Comparison of ENCODE assay signal across 9 mouse cellular contexts in genomic region chr11:106381883-106382282, GRCm38 (mm10). TPM values are rescaled to one million over a fixed set of nuclear protein-coding genes. Genes with fewer than 3 reads are reported as not detected.
DNase-seq lines count a peak whose midpoint lies in the region; TF ChIP-seq lines count a peak whose summit lies in the region.
"Had no signal": no experiment of that assay in that cellular context is flagged by ENCODE, and none has a peak within 500 bp of the region (broad histone marks: within the 10 kb centered on the region; RNA-seq: fewer than 3 reads in every experiment).

No protein-coding gene starts in this region.

- intact Hi-C loops in left cerebral cortex, adult 2 months (cut with DNase I): no loop called here

- H3K27ac ChIP-seq in left cerebral cortex, adult 2 months: peak overlapping the region; percentile 55

- no peak; the same call in 1 of the 2 replicates for TF ChIP-seq CTCF in left cerebral cortex, adult 2 months (IDR thresholded peaks at IDR 0.05)

- DNase-seq in left cerebral cortex, adult 2 months (ENCODE audit: extremely low spot score in 1 of 2, low spot score in 2 of 2): no peak
- DNase-seq in left cerebral cortex, adult 18-20 months (ENCODE audit: low spot score in 2 of 2): no peak
- peak; percentile 58 to 69 for DNase-seq in heart, adult 18-20 months
- peak; percentile 57 for DNase-seq in kidney, postnatal 10 days
- DNase-seq in lung, postnatal 25 days (ENCODE audit: low spot score): peak; percentile 63
- DNase-seq in urinary bladder, postnatal 14 days (ENCODE audit: low spot score): no peak
- no peak for DNase-seq in frontal cortex, postnatal 25 days (ENCODE audit: low spot score in 2 of 2)
- no peak for DNase-seq in layer of hippocampus, postnatal 14 days (ENCODE audit: low spot score in 2 of 2)
- DNase-seq: cerebellum, adult 9-10 months had no signal

- 0 out of 2 replicates have a peak overlapping the region, but pooled peaks have one; percentile 13 for H3K4me3 ChIP-seq in left cerebral cortex, adult 2 months

RNA-seq across cellular contexts. Expression of gene Icam2, which starts 6.0 kb away (rescaled TPM):
- total RNA-seq in left cerebral cortex, adult 2 months (2021): 1 to 10 TPM; 3.2 to 3.6 TPM
- 1 to 10 TPM; 2.9 to 5.7 TPM for total RNA-seq in left cerebral cortex, adult 18-20 months (2021)
- 10 to 100 TPM; 19.2 to 24.5 TPM for total RNA-seq in heart, adult 18-20 months (2021)
- total RNA-seq in layer of hippocampus, postnatal 14 days (2021): 1 to 10 TPM; 4.5 to 5.9 TPM

RNA-seq across cellular contexts. Expression of gene Prr29, which starts 16.6 kb away (rescaled TPM):
- not detected for total RNA-seq in left cerebral cortex, adult 2 months (2021)
- total RNA-seq in left cerebral cortex, adult 18-20 months (2021): not detected
- 1 to 10 TPM in 1 of 2 experiments, under 1 TPM in 1; 0.57 to 1.3 TPM for total RNA-seq in heart, adult 18-20 months (2021)
- under 1 TPM in 1 of 2 experiments, not detected in 1; 0.74 TPM for total RNA-seq in layer of hippocampus, postnatal 14 days (2021)

RNA-seq across cellular contexts. Expression of gene Scn4a, which starts 28.8 kb away (rescaled TPM):
- not detected for total RNA-seq in left cerebral cortex, adult 2 months (2021)
- total RNA-seq in left cerebral cortex, adult 18-20 months (2021): not detected
- 10 to 100 TPM; 22.6 to 23.8 TPM for total RNA-seq in heart, adult 18-20 months (2021)
- total RNA-seq in layer of hippocampus, postnatal 14 days (2021): not detected

Comparison
In these comparisons a context has a peak if more than half of its experiments do, and no peak if none do; other contexts are left out.
1. DNase-seq: peak in heart, adult 18-20 months (2 of 2), kidney, postnatal 10 days (single experiment) and lung, postnatal 25 days (single experiment); none in left cerebral cortex, adult 2 months (0 of 2), left cerebral cortex, adult 18-20 months (0 of 2), urinary bladder, postnatal 14 days (single experiment), frontal cortex, postnatal 25 days (0 of 2) and layer of hippocampus, postnatal 14 days (0 of 2).
2. RNA of gene Scn4a, which starts 28.8 kb away (total RNA-seq): 22.6 to 23.8 TPM in heart, adult 18-20 months; not detected in layer of hippocampus, postnatal 14 days, not detected in left cerebral cortex, adult 2 months and not detected in left cerebral cortex, adult 18-20 months; every median in the first group is over 10 times any median in the second.